Mouse (Mus musculus): ENCODE results near the gene Flrt3.

DNA sequence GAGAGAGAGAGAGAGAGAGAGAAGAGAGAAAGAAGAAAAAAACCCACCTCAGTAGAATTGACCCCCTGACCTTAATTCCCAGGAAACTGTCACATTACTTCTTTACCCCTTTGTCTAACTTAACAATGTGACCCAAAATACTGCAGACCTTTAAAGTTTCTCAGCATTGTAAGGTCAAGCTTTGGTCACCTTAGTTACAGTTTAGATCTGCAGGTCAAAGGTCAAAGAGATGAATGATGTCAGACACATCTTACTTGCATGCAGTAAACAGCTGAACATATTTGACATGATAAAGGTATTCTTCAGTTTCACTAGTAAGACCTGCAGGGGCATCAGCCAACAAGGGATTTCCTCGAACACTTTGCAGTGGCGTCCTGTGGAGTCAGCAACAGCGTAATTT lies 32.9 kb upstream of the Flrt3 start:
- TF ChIP-seq POLR2A (IDR thresholded peaks at IDR 0.05; ENCODE audit: low read depth, low read length): no peak
- TF ChIP-seq HCFC1 (IDR thresholded peaks at IDR 0.05; ENCODE audit: low read depth, low read length): no peak
- TF ChIP-seq CTCF (conservative IDR thresholded peaks at IDR 0.05 in 1 of 2, IDR thresholded peaks at IDR 0.05 in 1 of 2; ENCODE audit: low read depth in 2 of 2, low read length in 2 of 2): no peak
- no peak for TF ChIP-seq MAZ (IDR thresholded peaks at IDR 0.05; ENCODE audit: low read depth, low read length)
- TF ChIP-seq SMC3 (IDR thresholded peaks at IDR 0.05; ENCODE audit: low read depth, low read length): no peak
- TF ChIP-seq ZKSCAN1 (IDR thresholded peaks at IDR 0.05; ENCODE audit: borderline replicate concordance, low read depth, low read length): no peak
- TF ChIP-seq JUND (conservative IDR thresholded peaks at IDR 0.05; ENCODE audit: low read depth, low read length): no peak
- no peak for TF ChIP-seq TBP (conservative IDR thresholded peaks at IDR 0.05; ENCODE audit: low read depth, low read length)
- no peak for TF ChIP-seq EP300 (IDR thresholded peaks at IDR 0.05; ENCODE audit: low read length)
- TF ChIP-seq MXI1 (IDR thresholded peaks at IDR 0.05; ENCODE audit: low read depth, low read length): no peak
- no peak for TF ChIP-seq USF1 (IDR thresholded peaks at IDR 0.05; ENCODE audit: low read depth, low read length)
- TF ChIP-seq SIN3A (IDR thresholded peaks at IDR 0.05; ENCODE audit: low read length): no peak
- no peak for TF ChIP-seq RCOR1 (conservative IDR thresholded peaks at IDR 0.05; ENCODE audit: low read depth, low read length)
- no peak for TF ChIP-seq ZC3H11A (IDR thresholded peaks at IDR 0.05; ENCODE audit: low read depth, low read length)

Measured in CH12.LX (cell line).